In the genomic region with DNA sequence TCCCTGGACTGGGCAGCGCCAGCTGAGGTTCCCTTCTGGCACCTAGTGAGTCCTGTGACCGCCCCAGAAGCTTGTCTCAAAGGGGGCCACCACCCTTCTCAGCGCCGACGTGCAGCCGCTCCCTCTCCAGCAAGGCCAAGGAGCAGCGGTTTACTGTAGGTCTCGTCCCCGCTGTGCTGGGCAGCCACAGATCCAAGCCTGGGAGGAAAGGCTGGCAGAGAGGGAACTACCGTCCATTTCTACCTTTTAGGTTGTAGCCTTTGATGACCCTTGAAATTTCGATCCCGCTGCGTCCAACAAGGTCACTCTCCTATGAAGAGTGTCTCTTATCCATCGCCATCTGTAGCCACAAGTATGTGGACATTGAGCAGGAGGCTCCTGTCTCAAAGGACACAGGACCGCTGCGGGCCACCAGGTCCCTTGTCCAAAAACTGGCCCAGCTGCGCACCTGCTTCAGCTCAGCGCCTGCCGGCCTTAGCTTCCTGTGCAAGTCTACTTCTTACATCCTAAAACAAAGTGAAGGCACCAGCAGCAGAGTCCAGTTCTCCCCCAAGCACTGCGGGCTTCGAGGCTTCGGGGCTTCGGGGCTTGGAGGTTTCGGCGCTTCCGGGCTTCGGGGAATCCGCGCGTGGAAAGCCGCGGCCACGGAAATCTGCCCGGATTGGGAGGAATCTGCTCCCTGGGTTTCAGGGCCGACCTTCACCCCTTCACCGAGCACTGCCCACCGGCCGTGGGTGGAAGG, we compare ENCODE assay signal across 20 mouse cellular contexts. TPM values are rescaled to one million over a fixed set of nuclear protein-coding genes. Genes with fewer than 3 reads are reported as not detected.
A peak's percentile ranks its signal among the peaks of the same experiment; 100 is the strongest.
DNase-seq lines count a peak whose midpoint lies in the region; ATAC-seq and TF ChIP-seq lines count a peak whose summit lies in the region.
"Had no signal": no experiment of that assay in that cellular context is flagged by ENCODE, and none has a peak within 500 bp of the region (broad histone marks: within the 10 kb centered on the region; RNA-seq: fewer than 3 reads in every experiment).

No protein-coding gene starts in this region.

- ATAC-seq in intestine, embryonic 14.5 days (replicated peaks; ENCODE audit: low FRiP score, low TSS enrichment, low read depth) = no peak
- ATAC-seq in intestine, embryonic 16.5 days = no peak
- no peak for ATAC-seq in limb, embryonic 11.5 days (ENCODE audit: insufficient number of reproducible peaks, low FRiP score, low TSS enrichment, low read depth)
- ATAC-seq in frontal cortex, adult (ENCODE audit: low TSS enrichment) = no peak
- ATAC-seq: activated CD4-positive, CD25-positive, alpha-beta regulatory T cell, adult 4 months; forebrain, embryonic 15.5 days; inflammation-experienced regulatory T-cells, adult 6 months had no signal

- H3K36me3 ChIP-seq in intestine, embryonic 14.5 days (ENCODE audit: control insufficient read depth, insufficient read depth, low read length) = no peaks in the 10 kb centered on the region
- H3K36me3 ChIP-seq in intestine, embryonic 16.5 days (ENCODE audit: control insufficient read depth, insufficient read depth, low read length) = no peaks in the 10 kb centered on the region
- H3K36me3 ChIP-seq in E14TG2a.4 (ENCODE audit: insufficient read depth, low read length) = no peaks in the 10 kb centered on the region
- H3K36me3 ChIP-seq in limb, embryonic 11.5 days (ENCODE audit: control insufficient read depth, insufficient read depth, low read length) = no peaks in the 10 kb centered on the region
- H3K36me3 ChIP-seq: forebrain, embryonic 15.5 days; kidney, embryonic 15.5 days; limb, embryonic 15.5 days had no signal

- H3K9ac ChIP-seq in intestine, embryonic 14.5 days (ENCODE audit: low read length) = no peak overlapping the region
- H3K9ac ChIP-seq in intestine, embryonic 16.5 days (ENCODE audit: low read depth, low read length) = no peak overlapping the region
- H3K9ac ChIP-seq in limb, embryonic 11.5 days (ENCODE audit: low read length) = no peak overlapping the region
- H3K9ac ChIP-seq: forebrain, embryonic 15.5 days; kidney, embryonic 15.5 days; limb, embryonic 15.5 days had no signal

- no peak for TF ChIP-seq CTCF in E14TG2a.4 (conservative IDR thresholded peaks at IDR 0.05; ENCODE audit: low read length)

- H3K4me1 ChIP-seq in intestine, embryonic 14.5 days (replicated peaks; ENCODE audit: control insufficient read depth, insufficient read depth, low read length) = peaks cover 10% of the 10 kb centered on the region
- peaks cover 8% of the 10 kb centered on the region; the same call in 1 of the 2 replicates for H3K4me1 ChIP-seq in intestine, embryonic 16.5 days (ENCODE audit: control insufficient read depth, insufficient read depth, low read length)
- H3K4me1 ChIP-seq in E14TG2a.4 (replicated peaks; ENCODE audit: low read depth, low read length) = peaks cover 37% of the 10 kb centered on the region
- no peaks in the 10 kb centered on the region; the same call in none of the 2 replicates for H3K4me1 ChIP-seq in limb, embryonic 11.5 days (ENCODE audit: control insufficient read depth, insufficient read depth, low read length)

- H3K4me2 ChIP-seq in intestine, embryonic 14.5 days (ENCODE audit: low read length) = no peak overlapping the region
- no peak overlapping the region for H3K4me2 ChIP-seq in intestine, embryonic 16.5 days (ENCODE audit: low read depth, low read length)
- H3K4me2 ChIP-seq in limb, embryonic 11.5 days (ENCODE audit: low read depth, severe bottlenecking) = no peak overlapping the region
- H3K4me2 ChIP-seq: forebrain, embryonic 15.5 days; kidney, embryonic 15.5 days; limb, embryonic 15.5 days had no signal

- H3K9me3 ChIP-seq in intestine, embryonic 14.5 days (ENCODE audit: control insufficient read depth, low read length) = no peaks in the 10 kb centered on the region
- H3K9me3 ChIP-seq in intestine, embryonic 16.5 days (ENCODE audit: control insufficient read depth, low read length) = no peaks in the 10 kb centered on the region
- no peaks in the 10 kb centered on the region for H3K9me3 ChIP-seq in E14TG2a.4 (ENCODE audit: low read length)
- no peaks in the 10 kb centered on the region for H3K9me3 ChIP-seq in limb, embryonic 11.5 days (ENCODE audit: control insufficient read depth, low read length)
- H3K9me3 ChIP-seq: forebrain, embryonic 15.5 days; kidney, embryonic 15.5 days; limb, embryonic 15.5 days had no signal

- no peak overlapping the region for H3K27ac ChIP-seq in intestine, embryonic 14.5 days (ENCODE audit: low read depth)
- no peak overlapping the region for H3K27ac ChIP-seq in intestine, embryonic 16.5 days (ENCODE audit: low read length)
- H3K27ac ChIP-seq in limb, embryonic 11.5 days (replicated peaks; ENCODE audit: low read depth, low read length) = no peak overlapping the region
- H3K27ac ChIP-seq: forebrain, embryonic 15.5 days; gastrocnemius, adult 2 months; kidney, embryonic 15.5 days; limb, embryonic 15.5 days had no signal

- peak; percentile 64 for DNase-seq in intestine, embryonic 14.5 days (ENCODE audit: low spot score)
- DNase-seq in ZHBTc4 (ENCODE audit: low read depth, low spot score) = peak; percentile 6
- peak; percentile 58 for DNase-seq in limb, embryonic 11.5 days (ENCODE audit: low spot score)
- DNase-seq in left cerebral cortex, postnatal 36 days (ENCODE audit: low spot score in 2 of 2) = no peak
- DNase-seq: adrenal gland, postnatal 36 days; cerebellum, postnatal 25 days; gastrocnemius, adult 2 months; heart, adult 18-20 months; thymus, adult 2 months had no signal

- H3K27me3 ChIP-seq in intestine, embryonic 14.5 days (replicated peaks; ENCODE audit: control insufficient read depth, insufficient read depth, low read length) = peaks cover 77% of the 10 kb centered on the region
- peaks cover 51% of the 10 kb centered on the region for H3K27me3 ChIP-seq in intestine, embryonic 16.5 days (replicated peaks; ENCODE audit: control insufficient read depth, insufficient read depth, low read length)
- H3K27me3 ChIP-seq in E14TG2a.4 (ENCODE audit: insufficient read depth, low read length) = peaks cover 76% of the 10 kb centered on the region
- H3K27me3 ChIP-seq in limb, embryonic 11.5 days (ENCODE audit: control insufficient read depth, insufficient read depth, low read length) = peaks cover 81% of the 10 kb centered on the region

- H3K4me3 ChIP-seq in intestine, embryonic 14.5 days (ENCODE audit: low read depth, low read length) = no peak overlapping the region
- no peak overlapping the region for H3K4me3 ChIP-seq in intestine, embryonic 16.5 days (ENCODE audit: low read length)
- peak overlapping the region; percentile 37; the same call in 1 of the 2 replicates for H3K4me3 ChIP-seq in E14TG2a.4 (replicated peaks; ENCODE audit: low read length)
- H3K4me3 ChIP-seq in limb, embryonic 11.5 days (ENCODE audit: low read depth, low read length) = no peak overlapping the region
- H3K4me3 ChIP-seq: forebrain, embryonic 15.5 days; gastrocnemius, adult 2 months; kidney, embryonic 15.5 days; limb, embryonic 15.5 days; megakaryocyte, embryonic 14.5 days had no signal

- intact Hi-C loops in left cerebral cortex, postnatal 36 days (cut with DNase I) = loop anchor here (5.0 kb wide), 2 partner anchors 58 to 408 kb away; a partner anchor contains a TSS

- 19% methylated on average over 38 of the region's 38 CpGs for WGBS in intestine, embryonic 14.5 days
- WGBS in intestine, embryonic 16.5 days = 16% methylated on average over 38 of the region's 38 CpGs
- WGBS in limb, embryonic 11.5 days = 2% methylated on average over 38 of the region's 38 CpGs

RNA-seq across cellular contexts. Expression of a gene that starts 10.7 kb away (rescaled TPM):
- 27.8 and 28.3 TPM in 2 replicates for polyA plus RNA-seq in intestine, embryonic 14.5 days (2014; fragmentation: Nextera tagmentation; extraction: Ambion mirVana)
- 11.4 and 13.7 TPM in 2 replicates for polyA plus RNA-seq in intestine, embryonic 16.5 days (2015; fragmentation: Nextera tagmentation; extraction: Ambion mirVana)
- polyA plus RNA-seq in limb, embryonic 11.5 days (2014; fragmentation: Nextera tagmentation; extraction: Ambion mirVana) = 0.20 and 0.71 TPM in 2 replicates
- 1 to 10 TPM; 5.5 TPM for total RNA-seq in left cerebral cortex, postnatal 36 days (2021)
- total RNA-seq: adrenal gland, postnatal 36 days; heart, adult 18-20 months had no signal
- polyA plus RNA-seq: activated CD4-positive, CD25-positive, alpha-beta regulatory T cell, adult 4 months; inflammation-experienced regulatory T-cells, adult 6 months had no signal

RNA-seq across cellular contexts. Expression of a gene that starts 55.8 kb away (rescaled TPM):
- not detected in 2 replicates for polyA plus RNA-seq in intestine, embryonic 14.5 days (2014; fragmentation: Nextera tagmentation; extraction: Ambion mirVana)
- polyA plus RNA-seq in intestine, embryonic 16.5 days (2015; fragmentation: Nextera tagmentation; extraction: Ambion mirVana) = not detected in 2 replicates
- not detected in 2 replicates for polyA plus RNA-seq in limb, embryonic 11.5 days (2014; fragmentation: Nextera tagmentation; extraction: Ambion mirVana)
- under 1 TPM; 0.59 to 0.69 TPM for total RNA-seq in left cerebral cortex, postnatal 36 days (2021)
- total RNA-seq: adrenal gland, postnatal 36 days; gastrocnemius, adult 2 months; heart, adult 18-20 months had no signal
- polyA plus RNA-seq: activated CD4-positive, CD25-positive, alpha-beta regulatory T cell, adult 4 months; forebrain, embryonic 15.5 days; heart, embryonic 16.5 days; inflammation-experienced regulatory T-cells, adult 6 months; kidney, embryonic 15.5 days; limb, embryonic 15.5 days; lung, embryonic 16.5 days had no signal

RNA-seq across cellular contexts. Expression of a gene that starts 59.0 kb away (rescaled TPM):
- polyA plus RNA-seq in intestine, embryonic 14.5 days (2014; fragmentation: Nextera tagmentation; extraction: Ambion mirVana) = 1.5 TPM in 2 replicates
- polyA plus RNA-seq in intestine, embryonic 16.5 days (2015; fragmentation: Nextera tagmentation; extraction: Ambion mirVana) = 1.2 and 1.8 TPM in 2 replicates
- polyA plus RNA-seq in limb, embryonic 11.5 days (2014; fragmentation: Nextera tagmentation; extraction: Ambion mirVana) = 0.08 and 0.11 TPM in 2 replicates
- total RNA-seq in left cerebral cortex, postnatal 36 days (2021) = 1 to 10 TPM; 2.8 to 3.4 TPM
- polyA plus RNA-seq: activated CD4-positive, CD25-positive, alpha-beta regulatory T cell, adult 4 months; inflammation-experienced regulatory T-cells, adult 6 months had no signal

Comparison
In these comparisons a context has a peak if more than half of its experiments do, and no peak if none do; other contexts are left out.
1. DNase-seq: peak in intestine, embryonic 14.5 days (single experiment), ZHBTc4 (single experiment) and limb, embryonic 11.5 days (single experiment); none in left cerebral cortex, postnatal 36 days (0 of 2).